Mouse (Mus musculus): ENCODE results near the gene Porcn. TPM values are rescaled to one million over a fixed set of nuclear protein-coding genes. Genes with fewer than 3 reads are reported as not detected.
A peak's percentile ranks its signal among the peaks of the same experiment; 100 is the strongest.

The Porcn gene
- total RNA-seq (2015; ENCODE audit: low replicate concordance) (0.42 TPM in 1 of 2 replicates, not detected in the other), total RNA-seq (2017; ENCODE audit: low replicate concordance) (not detected in 2 replicates)

- peak; percentile 95 for ATAC-seq (replicated peaks; ENCODE audit: low FRiP score, poor library complexity, severe bottlenecking)
Measured at GRCm38 (mm10) chrX:8206015-8206693, at the start of gene Porcn. TSS of gene Porcn (minus strand) at chrX:8206525.

DNA sequence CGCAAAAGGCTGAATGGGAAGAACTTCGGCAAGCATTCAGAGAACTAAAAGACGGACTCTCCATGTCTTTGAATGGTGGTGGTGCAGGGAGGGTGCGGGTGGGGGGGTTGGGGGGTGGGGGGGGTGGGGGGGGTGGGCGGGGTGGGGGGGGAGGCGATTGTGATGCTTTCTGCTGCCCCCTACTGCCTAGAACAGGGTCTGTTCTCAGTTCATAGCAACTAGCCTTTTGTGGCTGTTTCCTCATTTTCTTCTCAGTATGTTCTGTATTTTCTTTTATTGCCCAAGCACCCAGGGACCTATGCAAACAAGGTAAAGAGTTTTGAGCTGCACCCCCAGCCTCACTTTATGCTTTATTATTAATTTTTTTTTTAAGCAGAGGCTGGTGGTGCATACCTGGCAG lies 49.5 kb upstream of the Porcn start:
- ATAC-seq (replicated peaks; ENCODE audit: low FRiP score, poor library complexity, severe bottlenecking), result no peak

GRCm38 (mm10) chrX:8253711-8254110 lies 47.4 kb upstream of the Porcn start:
- no peak for ATAC-seq (replicated peaks; ENCODE audit: low FRiP score, poor library complexity, severe bottlenecking)

GRCm38 (mm10) chrX:8252334-8253285 lies 46.3 kb upstream of the Porcn start, which contains the start of gene Ftsj1:
TSS of gene Ftsj1 (minus strand) at chrX:8252406.
- peak; percentile 97 for ATAC-seq (replicated peaks; ENCODE audit: low FRiP score, poor library complexity, severe bottlenecking)

DNA sequence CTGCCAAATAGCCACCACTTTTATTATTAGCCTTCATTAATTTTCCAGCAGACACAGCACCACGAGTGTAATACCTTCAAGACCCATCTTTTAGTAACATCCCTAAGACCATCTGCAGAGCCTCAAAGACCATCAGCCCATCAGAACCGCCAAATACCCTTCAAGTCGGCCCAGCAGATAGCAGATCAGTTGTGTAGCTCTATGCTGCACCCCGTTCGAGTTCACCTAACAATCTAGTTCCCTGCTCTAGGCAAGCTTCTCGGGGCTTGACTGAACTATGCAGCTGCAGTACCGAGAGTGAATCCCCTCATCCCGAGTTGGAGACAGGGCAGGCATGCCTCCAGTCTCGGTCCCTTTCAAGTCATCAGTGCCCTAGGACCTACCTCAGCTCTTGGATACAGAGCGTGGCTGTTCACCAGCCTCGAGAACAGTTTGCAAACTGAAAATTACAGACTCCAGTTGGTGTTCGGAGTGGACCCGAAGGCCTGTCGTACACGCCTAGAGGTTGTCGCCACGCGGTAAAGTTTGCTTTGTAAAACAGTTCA lies 45.5 kb upstream of the Porcn start:
- ATAC-seq (replicated peaks; ENCODE audit: low FRiP score, poor library complexity, severe bottlenecking), result peak; percentile 52

- no peak for ATAC-seq (replicated peaks; ENCODE audit: low FRiP score, poor library complexity, severe bottlenecking)
Measured at GRCm38 (mm10) chrX:8248542-8249120, 42.3 kb upstream of the Porcn start.

DNA sequence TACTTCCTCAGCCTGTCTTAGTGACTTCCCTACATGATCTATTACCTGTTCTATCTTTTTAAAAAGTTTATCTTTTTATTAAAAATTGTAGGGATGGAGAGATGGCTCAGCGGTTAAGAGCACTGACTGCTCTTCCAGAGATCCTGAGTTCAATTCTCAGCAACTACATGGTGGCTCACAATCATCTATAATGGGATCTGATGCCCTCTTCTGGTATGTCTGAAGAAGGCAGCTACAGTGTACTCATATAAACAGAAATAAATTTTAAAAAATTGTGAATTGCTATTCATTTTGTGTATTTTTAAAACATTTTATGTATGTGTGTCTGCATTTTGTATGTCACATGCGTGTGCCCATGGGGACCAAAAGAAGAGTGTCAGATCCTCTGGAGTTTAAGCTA lies 41.4 kb upstream of the Porcn start:
- no peak for ATAC-seq (replicated peaks; ENCODE audit: low FRiP score, poor library complexity, severe bottlenecking)

- no peak for ATAC-seq (replicated peaks; ENCODE audit: low FRiP score, poor library complexity, severe bottlenecking)
Measured at GRCm38 (mm10) chrX:8238804-8239395, 32.6 kb upstream of the Porcn start.

DNA sequence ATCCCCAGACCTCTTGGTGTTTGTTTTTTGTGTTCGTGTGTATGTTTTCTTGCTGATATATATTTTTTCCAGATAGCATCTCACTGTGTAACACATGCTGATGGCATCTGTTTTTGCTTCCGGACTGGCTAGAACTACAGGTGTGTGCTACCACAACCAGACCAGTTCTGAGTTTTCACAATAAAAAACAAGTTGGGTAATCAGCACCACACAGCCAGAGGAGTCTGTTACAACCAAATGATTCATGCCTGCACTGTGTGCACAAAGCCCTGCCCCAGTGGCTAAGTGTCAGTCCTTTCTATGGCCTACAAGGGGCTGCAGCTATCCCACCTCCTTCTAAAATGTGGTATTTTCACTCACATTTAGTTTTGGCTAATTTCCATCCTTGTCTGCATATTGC lies 30.4 kb upstream of the Porcn start:
- no peak for ATAC-seq (replicated peaks; ENCODE audit: low FRiP score, poor library complexity, severe bottlenecking)

DNA sequence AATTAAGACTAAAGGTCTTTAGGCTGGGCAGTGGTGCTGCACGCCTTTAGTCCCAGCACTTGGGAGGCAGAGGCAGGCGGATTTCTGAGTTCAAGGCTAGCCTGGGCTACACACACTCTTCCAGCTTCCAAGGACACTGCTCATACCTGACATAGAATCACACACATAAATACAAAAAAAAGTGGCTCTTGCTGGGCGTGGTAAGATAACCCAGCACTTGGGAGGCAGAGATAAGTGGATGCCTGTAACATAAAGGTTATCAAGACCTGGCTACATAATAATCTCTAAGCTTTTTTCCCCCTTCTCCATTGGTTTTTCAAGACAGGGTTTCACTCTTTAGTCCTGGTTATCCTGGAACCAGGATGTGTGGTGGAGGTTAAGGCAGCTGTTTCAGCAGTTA lies 27.3 kb upstream of the Porcn start:
- ATAC-seq (replicated peaks; ENCODE audit: low FRiP score, poor library complexity, severe bottlenecking), result no peak

GRCm38 (mm10) chrX:8230272-8230671 lies 23.9 kb upstream of the Porcn start:
- ATAC-seq (replicated peaks; ENCODE audit: low FRiP score, poor library complexity, severe bottlenecking), result no peak

DNA sequence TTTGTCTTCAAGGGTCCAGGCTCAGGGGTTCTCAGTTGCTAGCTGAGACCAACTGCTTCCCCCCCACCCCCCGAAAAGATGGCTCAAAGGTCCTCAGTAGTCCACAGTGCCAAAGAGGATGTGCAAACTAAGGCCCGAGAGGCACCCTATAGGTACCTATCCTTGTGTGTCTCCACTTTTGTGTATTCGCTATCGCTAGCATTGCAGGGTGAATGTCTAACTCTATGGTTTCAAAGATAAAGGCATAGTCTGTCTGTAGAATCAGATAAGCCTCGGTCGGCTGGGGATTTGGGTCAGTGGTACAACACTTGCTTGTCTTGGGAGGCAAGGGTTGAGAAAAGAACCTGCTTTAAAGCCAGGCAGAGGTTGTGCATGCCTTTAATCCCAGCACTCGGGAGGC lies 17.1 kb upstream of the Porcn start:
- no peak for ATAC-seq (replicated peaks; ENCODE audit: low FRiP score, poor library complexity, severe bottlenecking)

DNA sequence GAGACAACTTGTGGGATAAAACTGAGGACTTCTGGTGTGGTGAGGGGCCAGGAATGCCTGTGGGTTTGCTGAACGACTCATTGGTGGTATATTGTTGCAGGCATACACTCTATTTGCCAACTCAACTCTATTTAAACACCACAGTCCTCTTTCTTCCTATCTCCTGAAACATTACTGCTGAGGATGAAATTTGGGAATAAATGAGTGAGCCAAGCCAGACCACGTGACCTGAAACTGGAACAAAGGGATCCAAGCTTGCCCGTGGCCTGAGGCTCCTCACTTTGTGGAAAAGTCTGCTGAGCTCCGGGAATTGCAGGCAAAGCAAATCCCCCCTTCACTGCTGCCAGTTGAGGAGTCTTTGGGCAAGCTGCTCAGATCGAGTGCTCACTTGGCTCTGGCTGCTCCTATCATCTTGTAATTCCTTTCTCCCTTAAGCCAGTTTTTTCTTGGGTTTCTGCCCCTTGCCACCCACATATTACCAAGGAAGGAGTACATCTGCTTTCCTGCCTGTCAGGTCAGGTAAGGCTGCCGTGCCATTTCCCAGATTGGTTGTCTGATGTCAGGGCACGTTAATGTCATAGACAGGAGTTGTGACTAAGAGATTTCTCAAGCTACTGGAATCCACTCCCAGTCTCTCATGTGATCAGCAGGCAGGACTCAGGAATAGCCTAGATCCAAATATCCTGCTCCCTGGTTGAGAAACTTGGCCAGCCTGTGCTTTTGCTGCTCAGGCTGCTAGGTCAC lies 16.5 kb upstream of the Porcn start:
- ATAC-seq (replicated peaks; ENCODE audit: low FRiP score, poor library complexity, severe bottlenecking), result no peak

DNA sequence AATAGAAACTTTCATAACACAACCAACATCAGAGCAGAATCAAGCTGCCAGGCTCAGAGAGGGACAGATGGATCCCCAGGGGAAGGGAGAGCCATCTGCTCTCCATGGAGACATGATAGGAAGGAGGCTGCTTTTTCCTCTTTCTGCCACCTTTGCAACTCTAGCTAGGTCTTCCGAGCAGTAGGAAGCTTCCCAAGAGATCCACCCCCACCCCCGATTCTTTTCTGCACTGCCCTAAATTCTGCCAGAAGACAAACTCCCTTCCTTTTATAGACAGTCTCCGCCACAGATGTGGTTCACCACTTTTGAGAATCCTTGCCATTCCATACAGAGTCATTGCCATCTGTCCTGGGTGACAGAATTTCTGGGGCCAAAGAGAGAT lies 16.0 kb upstream of the Porcn start:
- ATAC-seq (replicated peaks; ENCODE audit: low FRiP score, poor library complexity, severe bottlenecking), result no peak

GRCm38 (mm10) chrX:8219651-8220050 lies 13.3 kb upstream of the Porcn start:
- ATAC-seq (replicated peaks; ENCODE audit: low FRiP score, poor library complexity, severe bottlenecking), result no peak

DNA sequence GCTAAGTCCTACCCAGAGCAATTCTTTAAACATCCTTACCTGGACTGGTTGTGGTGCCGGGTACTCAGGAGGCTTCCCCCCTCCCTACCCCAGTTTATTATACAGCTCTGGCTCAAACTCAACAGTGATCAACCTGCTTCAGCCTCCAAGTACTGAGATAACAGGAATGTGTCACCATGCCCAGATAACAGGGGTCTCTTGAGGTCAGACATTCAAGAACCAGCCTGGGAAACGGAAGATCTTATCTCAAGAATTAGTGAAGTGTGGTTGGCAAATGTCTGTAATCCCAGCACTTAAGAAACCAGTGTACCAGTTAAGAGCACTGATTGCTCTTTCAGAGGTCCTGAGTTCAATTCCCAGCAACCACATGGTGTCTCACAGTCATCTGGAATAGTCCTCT lies 11.8 kb upstream of the Porcn start:
- no peak for ATAC-seq (replicated peaks; ENCODE audit: low FRiP score, poor library complexity, severe bottlenecking)

DNA sequence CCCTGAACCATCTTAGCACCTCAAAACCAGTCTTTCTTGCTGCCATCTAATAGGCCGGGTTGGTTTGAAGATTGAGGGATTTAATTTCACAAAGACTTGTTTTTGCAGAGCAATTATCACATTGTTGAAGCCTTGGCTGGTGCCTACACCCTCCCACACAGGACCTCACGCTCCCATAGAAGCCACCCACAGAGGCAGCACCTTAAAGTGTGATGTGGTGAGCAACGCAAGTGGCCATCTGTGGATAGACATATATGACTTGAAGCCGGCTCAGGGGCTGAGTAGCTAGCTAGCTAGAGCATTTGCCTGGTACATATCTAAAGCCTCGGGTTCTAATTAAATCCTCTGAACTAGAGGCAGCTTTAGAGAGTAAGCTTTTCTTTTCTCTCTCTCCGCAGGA lies 11.1 kb upstream of the Porcn start:
- ATAC-seq (replicated peaks; ENCODE audit: low FRiP score, poor library complexity, severe bottlenecking), result no peak

GRCm38 (mm10) chrX:8211490-8212207 lies 5.3 kb upstream of the Porcn start:
- no peak for ATAC-seq (replicated peaks; ENCODE audit: low FRiP score, poor library complexity, severe bottlenecking)

GRCm38 (mm10) chrX:8209720-8210119 lies 3.4 kb upstream of the Porcn start:
- ATAC-seq (replicated peaks; ENCODE audit: low FRiP score, poor library complexity, severe bottlenecking), result no peak

Measured in erythroblast, adult 5-6 weeks (primary cell).